Mouse (Mus musculus): ENCODE results near the gene Prr7. TPM values are rescaled to one million over a fixed set of nuclear protein-coding genes. Genes with fewer than 3 reads are reported as not detected.

Gene Prr7
- polyA plus RNA-seq, 1 experiment from 2014 or later = 0.21 TPM

GRCm38 (mm10) chr13:55451785-55452549 is 12.1 kb upstream of the Prr7 start:
- WGBS = 96% methylated on average over 16 of the region's 16 CpGs
- Histone ChIP-seq H3K4me3 (no peak overlapping the region), H3K27me3 (ENCODE audit: insufficient read depth, poor library complexity, severe bottlenecking) (no peaks in the 10 kb centered on the region), H3K4me1 (peaks cover 11% of the 10 kb centered on the region), H3K36me3 (peaks cover 80% of the 10 kb centered on the region), H3K27ac (no peak overlapping the region), H3K9me3 (no peaks in the 10 kb centered on the region)
- no peak for DNase-seq (ENCODE audit: low spot score)

DNA sequence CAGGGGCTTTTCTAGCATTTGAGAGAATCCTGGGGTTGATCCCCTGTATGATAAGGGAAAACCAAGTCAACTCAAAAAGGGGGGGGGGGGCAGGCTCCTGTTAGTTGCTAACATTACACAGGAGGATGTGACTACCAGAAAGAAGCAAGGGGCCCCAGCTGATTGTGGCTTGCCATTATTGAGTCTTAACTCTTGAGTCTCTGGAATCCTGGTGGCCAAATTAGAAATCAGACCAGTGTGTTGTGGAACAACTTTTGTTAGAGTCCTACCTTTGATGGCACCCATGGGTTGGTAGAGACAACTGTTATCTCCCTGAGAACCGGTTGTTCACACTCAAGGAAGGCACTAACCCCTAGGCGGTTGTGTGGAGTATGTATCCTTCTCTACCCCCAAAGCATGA is 1.1 kb upstream of the Prr7 start:
- H3K4me3 ChIP-seq = no peak overlapping the region
- H3K4me1 ChIP-seq = peaks cover 29% of the 10 kb centered on the region
- no peak overlapping the region for H3K27ac ChIP-seq
- DNase-seq (ENCODE audit: low spot score) = no peak
- peaks cover 40% of the 10 kb centered on the region for H3K36me3 ChIP-seq
- no peaks in the 10 kb centered on the region for H3K9me3 ChIP-seq
- WGBS = 52% methylated on average over 2 of the region's 2 CpGs
- peaks cover 38% of the 10 kb centered on the region for H3K27me3 ChIP-seq (ENCODE audit: insufficient read depth, poor library complexity, severe bottlenecking)

DNA sequence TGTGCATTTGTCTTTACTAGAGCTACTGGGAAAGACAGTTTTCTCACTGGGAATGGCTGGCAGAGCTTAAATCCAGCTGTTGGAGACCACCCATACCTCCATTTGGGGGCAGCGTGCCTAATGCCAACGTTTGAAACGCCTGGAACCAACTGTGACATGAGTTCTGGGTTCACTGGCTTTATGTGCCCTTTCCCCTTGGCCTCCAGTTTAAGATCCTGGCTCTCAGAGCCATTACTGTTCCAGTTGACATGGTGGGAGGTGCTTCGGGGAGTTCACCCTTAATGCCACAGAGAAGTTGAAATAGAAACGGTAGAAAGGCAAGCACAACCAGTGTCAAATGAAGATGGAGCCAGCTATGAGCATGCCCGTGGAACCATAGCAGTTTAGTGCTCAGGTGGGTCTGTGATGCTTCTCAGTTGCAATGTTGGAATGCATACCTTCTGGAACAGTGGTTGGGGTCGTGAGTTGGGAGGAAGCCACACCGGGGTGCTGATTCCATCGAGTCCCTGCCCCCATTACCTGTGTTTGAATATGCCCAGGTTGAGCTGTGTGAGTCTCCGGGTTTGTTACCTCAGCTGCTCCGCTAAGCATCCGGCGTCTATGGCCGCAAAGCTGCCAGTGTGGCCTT is 554 bp upstream of the Prr7 start:
- DNase-seq (ENCODE audit: low spot score) = no peak
- Histone ChIP-seq H3K4me1 (peaks cover 29% of the 10 kb centered on the region), H3K27ac (peak overlapping the region; percentile 69; the same call in 1 of the 2 replicates), H3K27me3 (ENCODE audit: insufficient read depth, poor library complexity, severe bottlenecking) (peaks cover 43% of the 10 kb centered on the region), H3K36me3 (peaks cover 35% of the 10 kb centered on the region), H3K9me3 (no peaks in the 10 kb centered on the region), H3K4me3 (peak overlapping the region; percentile 65)
- WGBS = 13% methylated on average over 14 of the region's 14 CpGs

DNA sequence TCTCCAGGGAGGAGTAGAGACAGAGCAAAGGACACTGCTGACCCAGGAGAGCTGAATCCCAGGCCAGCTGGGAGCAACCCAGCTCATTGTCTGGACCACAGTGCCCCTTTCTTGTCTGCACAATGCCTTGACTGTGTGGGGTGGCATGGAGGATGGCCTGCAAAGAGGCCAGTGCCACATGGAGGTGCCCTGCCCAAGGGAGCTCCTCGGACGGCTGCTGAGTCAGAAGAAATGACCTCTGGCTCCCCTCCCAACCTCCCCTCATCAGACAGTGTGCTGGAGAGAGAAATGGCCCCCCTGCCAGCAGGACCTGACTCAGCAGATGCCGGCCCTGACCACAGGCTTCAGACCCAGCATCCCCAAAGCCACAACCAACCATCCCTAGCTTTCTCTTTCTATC is 1.1 kb downstream of the Prr7 start:
- Histone ChIP-seq H3K27me3 (ENCODE audit: insufficient read depth, poor library complexity, severe bottlenecking) (peaks cover 59% of the 10 kb centered on the region), H3K27ac (peak overlapping the region; percentile 69), H3K36me3 (peaks cover 18% of the 10 kb centered on the region), H3K4me1 (peaks cover 29% of the 10 kb centered on the region), H3K9me3 (no peaks in the 10 kb centered on the region), H3K4me3 (peak overlapping the region; percentile 65; the same call in 1 of the 2 replicates)
- 31% methylated on average over 3 of the region's 3 CpGs for WGBS
- DNase-seq (ENCODE audit: low spot score) = no peak

GRCm38 (mm10) chr13:55465830-55466440 is 1.9 kb downstream of the Prr7 start:
- Histone ChIP-seq H3K36me3 (peaks cover 10% of the 10 kb centered on the region), H3K4me1 (peaks cover 31% of the 10 kb centered on the region), H3K27ac (no peak overlapping the region), H3K27me3 (ENCODE audit: insufficient read depth, poor library complexity, severe bottlenecking) (peaks cover 67% of the 10 kb centered on the region), H3K9me3 (no peaks in the 10 kb centered on the region), H3K4me3 (no peak overlapping the region)
- 74% methylated on average over 5 of the region's 5 CpGs for WGBS
- DNase-seq (ENCODE audit: low spot score) = no peak

DNA sequence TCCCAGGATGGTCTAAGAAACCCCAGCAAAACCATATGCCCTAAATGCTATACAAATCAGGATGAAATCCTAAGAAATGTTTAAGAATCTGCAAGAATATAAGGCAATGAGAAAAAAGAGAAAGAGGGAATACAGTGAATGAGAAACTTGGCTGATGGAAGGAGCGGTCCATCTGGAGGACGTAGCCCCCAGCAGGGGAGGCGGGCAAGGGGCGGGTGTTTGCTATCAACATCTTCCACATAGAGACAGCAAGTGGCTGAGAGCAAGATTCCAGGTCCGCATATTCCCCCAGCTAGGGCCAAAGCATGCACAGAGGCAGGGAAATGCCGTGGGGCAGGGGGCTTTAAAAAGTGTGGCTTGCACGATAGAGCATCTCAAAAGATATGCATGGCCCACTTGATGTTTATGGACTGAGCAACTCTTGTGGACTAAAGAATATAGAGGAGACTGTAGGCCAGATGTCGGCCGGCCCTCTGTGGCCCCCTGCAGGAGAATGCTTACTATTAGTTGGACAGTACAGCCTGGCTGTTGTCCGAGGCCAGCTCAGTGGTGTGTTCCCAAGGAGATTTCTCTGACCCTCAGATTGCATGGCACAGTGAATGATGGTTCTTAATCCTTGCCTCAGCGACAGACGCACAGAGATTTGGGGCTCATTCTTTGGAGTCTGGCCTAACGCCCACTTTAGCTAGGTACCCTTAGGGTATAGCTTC is 4.9 kb downstream of the Prr7 start:
- no peaks in the 10 kb centered on the region for H3K9me3 ChIP-seq
- H3K4me1 ChIP-seq = peaks cover 43% of the 10 kb centered on the region
- H3K36me3 ChIP-seq = peaks cover 4% of the 10 kb centered on the region
- no peak overlapping the region for H3K4me3 ChIP-seq
- no peak overlapping the region for H3K27ac ChIP-seq
- no peak for DNase-seq (ENCODE audit: low spot score)
- WGBS = 42% methylated on average over 13 of the region's 13 CpGs
- peaks cover 68% of the 10 kb centered on the region for H3K27me3 ChIP-seq (ENCODE audit: insufficient read depth, poor library complexity, severe bottlenecking)

GRCm38 (mm10) chr13:55470372-55470771 is 6.3 kb downstream of the Prr7 start:
- Histone ChIP-seq H3K4me3 (no peak overlapping the region), H3K4me1 (peaks cover 34% of the 10 kb centered on the region), H3K27me3 (ENCODE audit: insufficient read depth, poor library complexity, severe bottlenecking) (peaks cover 77% of the 10 kb centered on the region), H3K27ac (0 out of 2 replicates have a peak overlapping the region, but pooled peaks have one; percentile 75), H3K9me3 (no peaks in the 10 kb centered on the region), H3K36me3 (peaks cover 17% of the 10 kb centered on the region)
- DNase-seq (ENCODE audit: low spot score) = no peak
- WGBS = 71% methylated on average over 9 of the region's 9 CpGs

- peak overlapping the region; percentile 75 for H3K27ac ChIP-seq
- H3K36me3 ChIP-seq = peaks cover 26% of the 10 kb centered on the region
- peaks cover 29% of the 10 kb centered on the region for H3K4me1 ChIP-seq
- no peaks in the 10 kb centered on the region for H3K9me3 ChIP-seq
- DNase-seq (ENCODE audit: low spot score) = peak; percentile 92
- 3% methylated on average over 54 of the region's 54 CpGs for WGBS
- peaks cover 77% of the 10 kb centered on the region for H3K27me3 ChIP-seq (ENCODE audit: insufficient read depth, poor library complexity, severe bottlenecking)
- H3K4me3 ChIP-seq = peak overlapping the region; percentile 65
Measured at GRCm38 (mm10) chr13:55471156-55471818, 7.2 kb downstream of the Prr7 start.

- peak overlapping the region; percentile 75 for H3K27ac ChIP-seq
- DNase-seq (ENCODE audit: low spot score) = no peak
Measured at GRCm38 (mm10) chr13:55471819-55472131, 7.7 kb downstream of the Prr7 start.

DNA sequence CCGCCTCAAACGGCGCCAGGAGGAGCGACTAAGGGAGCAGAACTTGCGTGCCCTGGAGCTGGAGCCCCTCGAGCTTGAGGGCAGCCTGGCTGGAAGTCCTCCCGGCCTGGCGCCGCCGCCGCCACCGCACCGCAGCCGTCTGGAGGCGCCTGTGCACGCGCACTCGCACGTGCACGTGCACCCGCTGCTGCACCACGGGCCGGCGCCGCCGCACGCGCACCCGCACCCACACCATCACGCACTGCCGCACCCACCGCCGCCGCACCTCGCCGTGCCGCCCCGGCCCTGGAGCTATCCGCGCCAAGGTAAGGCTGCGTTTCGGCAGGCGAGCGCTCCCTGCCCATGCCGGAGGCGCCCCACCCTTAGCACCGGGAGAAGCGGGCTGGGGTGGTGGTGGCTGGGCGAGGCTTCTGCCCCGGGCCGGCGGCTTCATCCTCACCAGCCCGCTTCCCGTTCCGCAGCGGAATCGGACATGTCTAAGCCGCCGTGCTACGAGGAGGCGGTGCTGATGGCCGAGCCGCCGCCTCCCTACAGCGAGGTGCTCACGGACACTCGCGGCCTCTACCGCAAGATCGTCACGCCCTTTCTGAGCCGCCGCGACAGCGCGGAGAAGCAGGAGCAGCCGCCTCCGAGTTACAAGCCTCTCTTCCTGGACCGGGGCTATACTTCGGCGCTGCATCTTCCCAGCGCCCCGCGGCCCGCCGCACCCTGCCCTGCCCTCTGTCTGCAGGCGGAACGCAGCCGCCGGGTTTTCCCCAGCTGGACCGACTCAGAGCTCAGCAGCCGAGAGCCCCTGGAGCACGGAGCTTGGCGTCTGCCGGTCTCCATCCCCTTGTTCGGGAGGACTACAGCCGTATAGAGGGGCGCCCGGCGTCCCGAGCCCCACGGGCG is 8.3 kb downstream of the Prr7 start:
- peaks cover 29% of the 10 kb centered on the region for H3K4me1 ChIP-seq
- H3K9me3 ChIP-seq = no peaks in the 10 kb centered on the region
- H3K27me3 ChIP-seq (ENCODE audit: insufficient read depth, poor library complexity, severe bottlenecking) = peaks cover 77% of the 10 kb centered on the region
- under 1% methylated on average over 102 of the region's 103 CpGs for WGBS
- H3K4me3 ChIP-seq = peak overlapping the region; percentile 65
- DNase-seq (ENCODE audit: low spot score) = no peak
- H3K27ac ChIP-seq = peak overlapping the region; percentile 75
- H3K36me3 ChIP-seq = peaks cover 37% of the 10 kb centered on the region

More at GRCm38 (mm10) chr13:55471819-55472131, 7.7 kb downstream of the Prr7 start:
- no peaks in the 10 kb centered on the region for H3K9me3 ChIP-seq
- H3K36me3 ChIP-seq = peaks cover 31% of the 10 kb centered on the region
- H3K27me3 ChIP-seq (ENCODE audit: insufficient read depth, poor library complexity, severe bottlenecking) = peaks cover 79% of the 10 kb centered on the region
- WGBS = under 1% methylated on average over 31 of the region's 31 CpGs
- H3K4me1 ChIP-seq = peaks cover 29% of the 10 kb centered on the region
- peak overlapping the region; percentile 65 for H3K4me3 ChIP-seq

- Histone ChIP-seq H3K4me1 (peaks cover 29% of the 10 kb centered on the region), H3K27me3 (ENCODE audit: insufficient read depth, poor library complexity, severe bottlenecking) (peaks cover 71% of the 10 kb centered on the region), H3K4me3 (peak overlapping the region; percentile 65), H3K9me3 (no peaks in the 10 kb centered on the region), H3K36me3 (peaks cover 42% of the 10 kb centered on the region), H3K27ac (peak overlapping the region; percentile 75)
- 21% methylated on average over 18 of the region's 18 CpGs for WGBS
- DNase-seq (ENCODE audit: low spot score) = no peak
Measured at GRCm38 (mm10) chr13:55473076-55473831, 9.2 kb downstream of the Prr7 start.
